In genomic region chr13:48668091-48668975, GRCm38 (mm10) we compare ENCODE assay signal across 8 mouse cellular contexts. TPM values are rescaled to one million over a fixed set of nuclear protein-coding genes. Genes with fewer than 3 reads are reported as not detected.
DNase-seq lines count a peak whose midpoint lies in the region; ATAC-seq and TF ChIP-seq lines count a peak whose summit lies in the region.

No protein-coding gene starts in this region.

- H3K27me3 ChIP-seq in lung, embryonic 15.5 days, result peaks cover 96% of the 10 kb centered on the region
- peaks cover 90% of the 10 kb centered on the region for H3K27me3 ChIP-seq in forebrain, embryonic 11.5 days (ENCODE audit: control insufficient read depth, insufficient read depth, low read length)
- H3K27me3 ChIP-seq in limb, embryonic 14.5 days (ENCODE audit: control insufficient read depth, insufficient read depth, low read length), result peaks cover 97% of the 10 kb centered on the region
- peaks cover 41% of the 10 kb centered on the region for H3K27me3 ChIP-seq in stomach, embryonic 15.5 days (replicated peaks)

- H3K4me3 ChIP-seq in lung, embryonic 15.5 days, result peak overlapping the region; percentile 16
- no peak overlapping the region for H3K4me3 ChIP-seq in forebrain, embryonic 11.5 days (ENCODE audit: low read depth, low read length)
- peak overlapping the region; percentile 26 for H3K4me3 ChIP-seq in limb, embryonic 14.5 days (replicated peaks; ENCODE audit: low read length)
- H3K4me3 ChIP-seq in stomach, embryonic 15.5 days (replicated peaks), result peak overlapping the region; percentile 32

- no peak for ATAC-seq in lung, embryonic 15.5 days (ENCODE audit: borderline replicate concordance, extremely low read depth, low FRiP score, low TSS enrichment)
- ATAC-seq in forebrain, embryonic 11.5 days (replicated peaks; ENCODE audit: low FRiP score), result no peak
- no peak for ATAC-seq in limb, embryonic 14.5 days (ENCODE audit: low FRiP score, low read depth)
- no peak for ATAC-seq in stomach, embryonic 15.5 days (ENCODE audit: insufficient read depth, low FRiP score, low read depth)

- peak overlapping the region; percentile 44 for H3K4me2 ChIP-seq in lung, embryonic 15.5 days
- no peak overlapping the region for H3K4me2 ChIP-seq in forebrain, embryonic 11.5 days (ENCODE audit: low read depth, low read length, severe bottlenecking)
- peak overlapping the region; percentile 40 for H3K4me2 ChIP-seq in limb, embryonic 14.5 days (replicated peaks; ENCODE audit: low read depth, low read length, severe bottlenecking)
- peak overlapping the region; percentile 50 for H3K4me2 ChIP-seq in stomach, embryonic 15.5 days

- no peak for DNase-seq in lung, postnatal 10 days
- peak; percentile 46 for DNase-seq in forebrain, embryonic 11.5 days (ENCODE audit: low spot score)
- no peak for DNase-seq in limb, embryonic 14.5 days (ENCODE audit: low spot score)
- no peak for DNase-seq in gastrocnemius, postnatal 10 days
- DNase-seq in adrenal gland, adult 2 months, result no peak
- no peak for DNase-seq in ovary, adult 18-20 months (ENCODE audit: low spot score)

- H3K9me3 ChIP-seq in lung, embryonic 15.5 days, result no peaks in the 10 kb centered on the region
- no peaks in the 10 kb centered on the region for H3K9me3 ChIP-seq in forebrain, embryonic 11.5 days (ENCODE audit: control insufficient read depth, low read length)
- H3K9me3 ChIP-seq in limb, embryonic 14.5 days (ENCODE audit: control insufficient read depth, low read length), result no peaks in the 10 kb centered on the region
- H3K9me3 ChIP-seq in stomach, embryonic 15.5 days, result no peaks in the 10 kb centered on the region

- H3K27ac ChIP-seq in lung, embryonic 15.5 days, result no peak overlapping the region
- no peak overlapping the region for H3K27ac ChIP-seq in forebrain, embryonic 11.5 days (ENCODE audit: low read depth, low read length)
- no peak overlapping the region for H3K27ac ChIP-seq in limb, embryonic 14.5 days (replicated peaks; ENCODE audit: low read depth, low read length)
- peak overlapping the region; percentile 53 for H3K27ac ChIP-seq in stomach, embryonic 15.5 days

- 2% methylated on average over 33 of the region's 33 CpGs for WGBS in lung, embryonic 15.5 days
- 1% methylated on average over 32 of the region's 33 CpGs for WGBS in forebrain, embryonic 11.5 days
- 2% methylated on average over 33 of the region's 33 CpGs for WGBS in limb, embryonic 14.5 days
- 2% methylated on average over 33 of the region's 33 CpGs for WGBS in stomach, embryonic 15.5 days

- H3K9ac ChIP-seq in lung, embryonic 15.5 days, result no peak overlapping the region
- no peak overlapping the region for H3K9ac ChIP-seq in forebrain, embryonic 11.5 days (ENCODE audit: low read length)
- peak overlapping the region; percentile 25; the same call in 1 of the 2 replicates for H3K9ac ChIP-seq in limb, embryonic 14.5 days (ENCODE audit: low read depth, low read length, severe bottlenecking)
- H3K9ac ChIP-seq in stomach, embryonic 15.5 days, result peak overlapping the region; percentile 4; the same call in 1 of the 2 replicates

- H3K36me3 ChIP-seq in lung, embryonic 15.5 days, result no peaks in the 10 kb centered on the region
- H3K36me3 ChIP-seq in forebrain, embryonic 11.5 days (ENCODE audit: control insufficient read depth, insufficient read depth, low read length), result no peaks in the 10 kb centered on the region
- H3K36me3 ChIP-seq in limb, embryonic 14.5 days (ENCODE audit: control insufficient read depth, insufficient read depth, low read length), result no peaks in the 10 kb centered on the region
- no peaks in the 10 kb centered on the region for H3K36me3 ChIP-seq in stomach, embryonic 15.5 days

- H3K4me1 ChIP-seq in lung, embryonic 15.5 days, result peaks cover 35% of the 10 kb centered on the region
- peaks cover 8% of the 10 kb centered on the region for H3K4me1 ChIP-seq in forebrain, embryonic 11.5 days (replicated peaks; ENCODE audit: control insufficient read depth, insufficient read depth, low read length)
- peaks cover 10% of the 10 kb centered on the region; the same call in 1 of the 2 replicates for H3K4me1 ChIP-seq in limb, embryonic 14.5 days (ENCODE audit: control insufficient read depth, insufficient read depth, low read length)
- H3K4me1 ChIP-seq in stomach, embryonic 15.5 days, result peaks cover 13% of the 10 kb centered on the region

- TF ChIP-seq POLR2A in limb, embryonic 14.5 days (IDR thresholded peaks at IDR 0.05; ENCODE audit: borderline replicate concordance, extremely low read depth, insufficient read depth, insufficient read length), result no peak

RNA-seq across cellular contexts. Expression of gene Barx1, which starts 5.5 kb away (rescaled TPM):
- polyA plus RNA-seq in lung, embryonic 15.5 days (2015; fragmentation: Nextera tagmentation; extraction: Ambion mirVana), result 0.45 and 0.90 TPM in 2 replicates
- polyA plus RNA-seq in forebrain, embryonic 11.5 days (2014; fragmentation: Nextera tagmentation; extraction: Ambion mirVana), result 1.0 and 1.4 TPM in 2 replicates
- 10.0 and 11.3 TPM in 2 replicates for polyA plus RNA-seq in limb, embryonic 14.5 days (2012; rRNA removed)
- polyA plus RNA-seq in limb, embryonic 14.5 days (2014; fragmentation: Nextera tagmentation; extraction: Ambion mirVana), result 5.4 and 8.7 TPM in 2 replicates
- 173 and 204 TPM in 2 replicates for polyA plus RNA-seq in stomach, embryonic 15.5 days (2015; fragmentation: Nextera tagmentation; extraction: Ambion mirVana)
- total RNA-seq in gastrocnemius, postnatal 10 days (2021), result not detected
- total RNA-seq in adrenal gland, adult 2 months (2021), result not detected
- polyA plus RNA-seq in adrenal gland, adult 2 months (2012; rRNA removed), result not detected in 2 replicates

RNA-seq across cellular contexts. Expression of gene Ptpdc1, which starts 42.9 kb away (rescaled TPM):
- 9.4 and 10.3 TPM in 2 replicates for polyA plus RNA-seq in lung, embryonic 15.5 days (2015; fragmentation: Nextera tagmentation; extraction: Ambion mirVana)
- polyA plus RNA-seq in forebrain, embryonic 11.5 days (2014; fragmentation: Nextera tagmentation; extraction: Ambion mirVana), result 16.1 and 18.0 TPM in 2 replicates
- 16.3 and 16.7 TPM in 2 replicates for polyA plus RNA-seq in limb, embryonic 14.5 days (2012; rRNA removed)
- polyA plus RNA-seq in limb, embryonic 14.5 days (2014; fragmentation: Nextera tagmentation; extraction: Ambion mirVana), result 20.2 and 21.3 TPM in 2 replicates
- polyA plus RNA-seq in stomach, embryonic 15.5 days (2015; fragmentation: Nextera tagmentation; extraction: Ambion mirVana), result 8.2 and 9.1 TPM in 2 replicates
- 10 to 100 TPM in 1 of 2 experiments, 1 to 10 TPM in 1; 8.1 to 10.4 TPM for total RNA-seq in gastrocnemius, postnatal 10 days (2021)
- 1 to 10 TPM; 4.6 to 9.8 TPM for total RNA-seq in adrenal gland, adult 2 months (2021)
- polyA plus RNA-seq in adrenal gland, adult 2 months (2012; rRNA removed), result 1.3 and 1.4 TPM in 2 replicates

Comparison
In these comparisons a context has a peak if more than half of its experiments do, and no peak if none do; other contexts are left out.
1. H3K9ac ChIP-seq: peak in limb, embryonic 14.5 days (single experiment) and stomach, embryonic 15.5 days (single experiment); none in lung, embryonic 15.5 days (single experiment) and forebrain, embryonic 11.5 days (single experiment).
2. RNA of gene Barx1, which starts 5.5 kb away (polyA plus RNA-seq): 173 to 204 TPM in stomach, embryonic 15.5 days; 5.4 to 11.3 TPM in limb, embryonic 14.5 days, 1.0 to 1.4 TPM in forebrain, embryonic 11.5 days, 0.45 to 0.90 TPM in lung, embryonic 15.5 days and not detected in adrenal gland, adult 2 months; every median in the first group is over 10 times any median in the second.